Mouse (Mus musculus): ENCODE results near the gene Prkn. TPM values are rescaled to one million over a fixed set of nuclear protein-coding genes. Genes with fewer than 3 reads are reported as not detected.

The Prkn gene
- total and polyA plus RNA-seq, 3 experiments = 4.5 to 10.6 (median 10.3) TPM

- WGBS = 70% methylated on average over 10 of the region's 10 CpGs
Observed at GRCm38 (mm10) chr17:11117508-11117907, 277.3 kb downstream of the Prkn start.

GRCm38 (mm10) chr17:11124048-11124447 lies 283.9 kb downstream of the Prkn start:
- no peak overlapping the region for H3K9ac ChIP-seq (ENCODE audit: low read depth, low read length)
- H3K27me3 ChIP-seq (ENCODE audit: control insufficient read depth, insufficient read depth, low read length) = no peaks in the 10 kb centered on the region
- H3K4me1 ChIP-seq (ENCODE audit: control insufficient read depth, insufficient read depth, low read length) = no peaks in the 10 kb centered on the region
- no peak for TF ChIP-seq EP300 (IDR thresholded peaks at IDR 0.05; ENCODE audit: insufficient read depth, low read depth, low read length)
- no peak for TF ChIP-seq CTCF (IDR thresholded peaks at IDR 0.05)
- no peak for TF ChIP-seq POLR2A (IDR thresholded peaks at IDR 0.05; ENCODE audit: insufficient read depth, low read depth, low read length)
- H3K4me3 ChIP-seq = no peak overlapping the region
- no peak overlapping the region for H3K27ac ChIP-seq
- intact Hi-C loops (cut with DNase I) = no loop called here
- no peaks in the 10 kb centered on the region for H3K79me2 ChIP-seq (replicated peaks; ENCODE audit: control insufficient read depth, insufficient read depth, low read length)
- WGBS = 78% methylated on average over 7 of the region's 7 CpGs
- no peak for DNase-seq
- no peaks in the 10 kb centered on the region for H3K36me3 ChIP-seq (ENCODE audit: control insufficient read depth, insufficient read depth, low read length)

More at GRCm38 (mm10) chr17:11117508-11117907, 277.3 kb downstream of the Prkn start:
- Histone ChIP-seq H3K27ac (no peak overlapping the region), H3K4me1 (ENCODE audit: control insufficient read depth, insufficient read depth, low read length) (no peaks in the 10 kb centered on the region), H3K27me3 (ENCODE audit: control insufficient read depth, insufficient read depth, low read length) (no peaks in the 10 kb centered on the region), H3K4me3 (no peak overlapping the region), H3K79me2 (replicated peaks; ENCODE audit: control insufficient read depth, insufficient read depth, low read length) (no peaks in the 10 kb centered on the region), H3K9ac (ENCODE audit: low read depth, low read length) (no peak overlapping the region), H3K36me3 (ENCODE audit: control insufficient read depth, insufficient read depth, low read length) (no peaks in the 10 kb centered on the region)
- intact Hi-C loops (cut with DNase I) = no loop called here
- no peak for TF ChIP-seq POLR2A (IDR thresholded peaks at IDR 0.05; ENCODE audit: insufficient read depth, low read depth, low read length)
- no peak for TF ChIP-seq CTCF (IDR thresholded peaks at IDR 0.05)
- TF ChIP-seq EP300 (IDR thresholded peaks at IDR 0.05; ENCODE audit: insufficient read depth, low read depth, low read length) = no peak
- no peak for DNase-seq

GRCm38 (mm10) chr17:11127217-11127616 lies 287.0 kb downstream of the Prkn start:
- TF ChIP-seq POLR2A (IDR thresholded peaks at IDR 0.05; ENCODE audit: insufficient read depth, low read depth, low read length) (no peak), CTCF (IDR thresholded peaks at IDR 0.05) (no peak), EP300 (IDR thresholded peaks at IDR 0.05; ENCODE audit: insufficient read depth, low read depth, low read length) (no peak)
- Histone ChIP-seq H3K4me1 (ENCODE audit: control insufficient read depth, insufficient read depth, low read length) (no peaks in the 10 kb centered on the region), H3K9ac (ENCODE audit: low read depth, low read length) (no peak overlapping the region), H3K4me3 (no peak overlapping the region), H3K27ac (no peak overlapping the region), H3K36me3 (ENCODE audit: control insufficient read depth, insufficient read depth, low read length) (no peaks in the 10 kb centered on the region), H3K27me3 (ENCODE audit: control insufficient read depth, insufficient read depth, low read length) (no peaks in the 10 kb centered on the region), H3K79me2 (replicated peaks; ENCODE audit: control insufficient read depth, insufficient read depth, low read length) (no peaks in the 10 kb centered on the region)
- intact Hi-C loops (cut with DNase I) = no loop called here
- WGBS = 76% methylated on average over 1 of the region's 1 CpGs
- DNase-seq = no peak

- no peaks in the 10 kb centered on the region for H3K36me3 ChIP-seq (ENCODE audit: control insufficient read depth, insufficient read depth, low read length)
- no peaks in the 10 kb centered on the region for H3K79me2 ChIP-seq (replicated peaks; ENCODE audit: control insufficient read depth, insufficient read depth, low read length)
- DNase-seq = no peak
- H3K9ac ChIP-seq (ENCODE audit: low read depth, low read length) = no peak overlapping the region
- no peaks in the 10 kb centered on the region for H3K27me3 ChIP-seq (ENCODE audit: control insufficient read depth, insufficient read depth, low read length)
- 80% methylated on average over 4 of the region's 4 CpGs for WGBS
- H3K27ac ChIP-seq = no peak overlapping the region
- H3K4me3 ChIP-seq = no peak overlapping the region
- TF ChIP-seq CTCF (IDR thresholded peaks at IDR 0.05) (no peak), EP300 (IDR thresholded peaks at IDR 0.05; ENCODE audit: insufficient read depth, low read depth, low read length) (no peak), POLR2A (IDR thresholded peaks at IDR 0.05; ENCODE audit: insufficient read depth, low read depth, low read length) (no peak)
- no peaks in the 10 kb centered on the region for H3K4me1 ChIP-seq (ENCODE audit: control insufficient read depth, insufficient read depth, low read length)
- intact Hi-C loops (cut with DNase I) = no loop called here
Observed at GRCm38 (mm10) chr17:11130919-11131318, 290.7 kb downstream of the Prkn start.

- TF ChIP-seq CTCF (IDR thresholded peaks at IDR 0.05) = no peak
- no peak for TF ChIP-seq POLR2A (IDR thresholded peaks at IDR 0.05; ENCODE audit: insufficient read depth, low read depth, low read length)
- TF ChIP-seq EP300 (IDR thresholded peaks at IDR 0.05; ENCODE audit: insufficient read depth, low read depth, low read length) = no peak
- intact Hi-C loops (cut with DNase I) = no loop called here
- WGBS = 86% methylated on average over 5 of the region's 5 CpGs
Observed at GRCm38 (mm10) chr17:11142321-11142720, 302.1 kb downstream of the Prkn start.

GRCm38 (mm10) chr17:11156119-11156518 lies 315.9 kb downstream of the Prkn start:
- TF ChIP-seq POLR2A (IDR thresholded peaks at IDR 0.05; ENCODE audit: insufficient read depth, low read depth, low read length) (no peak), CTCF (IDR thresholded peaks at IDR 0.05) (no peak), EP300 (IDR thresholded peaks at IDR 0.05; ENCODE audit: insufficient read depth, low read depth, low read length) (no peak)
- H3K79me2 ChIP-seq (replicated peaks; ENCODE audit: control insufficient read depth, insufficient read depth, low read length) = no peaks in the 10 kb centered on the region
- peaks cover 1% of the 10 kb centered on the region for H3K4me1 ChIP-seq (ENCODE audit: control insufficient read depth, insufficient read depth, low read length)
- intact Hi-C loops (cut with DNase I) = no loop called here
- DNase-seq = no peak
- no peaks in the 10 kb centered on the region for H3K27me3 ChIP-seq (ENCODE audit: control insufficient read depth, insufficient read depth, low read length)
- H3K36me3 ChIP-seq (ENCODE audit: control insufficient read depth, insufficient read depth, low read length) = no peaks in the 10 kb centered on the region
- no peak overlapping the region for H3K27ac ChIP-seq
- WGBS = 71% methylated on average over 3 of the region's 3 CpGs
- no peak overlapping the region for H3K9ac ChIP-seq (ENCODE audit: low read depth, low read length)
- H3K4me3 ChIP-seq = no peak overlapping the region

More at GRCm38 (mm10) chr17:11142321-11142720, 302.1 kb downstream of the Prkn start:
- Histone ChIP-seq H3K27me3 (ENCODE audit: control insufficient read depth, insufficient read depth, low read length) (no peaks in the 10 kb centered on the region), H3K27ac (no peak overlapping the region), H3K9ac (ENCODE audit: low read depth, low read length) (no peak overlapping the region), H3K79me2 (replicated peaks; ENCODE audit: control insufficient read depth, insufficient read depth, low read length) (no peaks in the 10 kb centered on the region), H3K4me3 (no peak overlapping the region), H3K36me3 (ENCODE audit: control insufficient read depth, insufficient read depth, low read length) (no peaks in the 10 kb centered on the region), H3K4me1 (ENCODE audit: control insufficient read depth, insufficient read depth, low read length) (no peaks in the 10 kb centered on the region)
- DNase-seq = no peak
